Mouse (Mus musculus) megakaryocyte, embryonic 14.5 days (primary cell): ENCODE results near the gene Spsb2. TPM values are rescaled to one million over a fixed set of nuclear protein-coding genes. Genes with fewer than 3 reads are reported as not detected.

ENCODE experiments used
- H3K27me3 ChIP-seq: replicated peaks from 2 replicates; pipeline ENCODE3; 2012; ENCODE audit warnings: inconsistent platforms
- H3K36me3 ChIP-seq: replicated peaks from 2 replicates; pipeline ENCODE3; 2012; ENCODE audit warnings: low read length, inconsistent platforms, mixed read lengths
- H3K4me1 ChIP-seq: 2 replicates; pipeline ENCODE4 v1.6.1; 2012; ENCODE audit warnings: inconsistent platforms
- H3K4me3 ChIP-seq: replicated peaks from 2 replicates; pipeline ENCODE3; 2012; ENCODE audit warnings: moderate library complexity, mild to moderate bottlenecking, inconsistent platforms
- H3K9me3 ChIP-seq: 2 replicates; pipeline ENCODE4 v1.6.1; 2012; ENCODE audit warnings: inconsistent platforms
- FLI1 ChIP-seq: IDR thresholded peaks from 2 replicates; pipeline ENCODE4 v1.6.1; 2012; ENCODE audit warnings: low read length, inconsistent platforms, mixed read lengths
- GATA1 ChIP-seq: IDR thresholded peaks from 3 replicates; pipeline ENCODE4 v1.6.1; 2012; ENCODE audit warnings: mixed read lengths, low read length, inconsistent platforms, borderline replicate concordance
- polyA plus RNA-seq: library from polyadenylated mRNA; stranded (reverse); fragments of >175 nt; gene quantifications from 2 replicates; pipeline ENCODE4 v1.2.3, GENCODE M21; 2012; ENCODE audit warnings: low replicate concordance; ENCODE audit not compliant: insufficient read depth

The Spsb2 gene
- polyA plus RNA-seq, 1 experiment = 52.2 TPM

- peaks cover 47% of the 10 kb centered on the region for H3K36me3 ChIP-seq
- no peak overlapping the region for H3K4me3 ChIP-seq
- peaks cover 27% of the 10 kb centered on the region for H3K27me3 ChIP-seq
- no peaks in the 10 kb centered on the region for H3K9me3 ChIP-seq
- peaks cover 63% of the 10 kb centered on the region for H3K4me1 ChIP-seq
- TF ChIP-seq GATA1 (no peak), FLI1 (no peak)
Measured at GRCm38 (mm10) chr6:124835531-124835930, 27.1 kb downstream of the Spsb2 start.

DNA sequence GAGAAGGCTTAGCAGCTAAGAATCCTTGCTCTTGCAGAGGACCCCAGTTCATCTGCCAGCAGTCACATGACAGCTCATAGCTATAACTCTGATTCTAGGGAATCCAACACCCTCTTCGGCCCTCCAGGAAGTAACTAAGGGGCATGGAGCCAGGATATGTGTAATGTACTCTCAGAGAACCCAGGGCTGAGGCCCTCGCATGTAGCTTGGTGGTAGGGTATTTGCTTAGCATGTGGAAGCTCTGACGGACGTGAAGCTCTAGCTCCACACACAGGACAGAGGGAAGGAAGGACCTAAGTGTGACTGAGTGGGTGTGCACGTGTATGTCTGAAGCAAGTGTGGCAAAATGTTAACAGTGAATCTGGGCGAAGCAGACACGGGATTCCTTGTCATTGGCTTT, 27.9 kb downstream of the Spsb2 start:
- TF ChIP-seq FLI1 = no peak
- TF ChIP-seq GATA1 = no peak
- Histone ChIP-seq H3K4me1 (peaks cover 56% of the 10 kb centered on the region), H3K4me3 (no peak overlapping the region), H3K36me3 (peaks cover 44% of the 10 kb centered on the region), H3K27me3 (peaks cover 29% of the 10 kb centered on the region), H3K9me3 (no peaks in the 10 kb centered on the region)

- H3K4me1 ChIP-seq = peaks cover 41% of the 10 kb centered on the region
- H3K4me3 ChIP-seq = no peak overlapping the region
- peaks cover 11% of the 10 kb centered on the region for H3K36me3 ChIP-seq
- no peak for TF ChIP-seq GATA1
- TF ChIP-seq FLI1 = no peak
- H3K27me3 ChIP-seq = peaks cover 42% of the 10 kb centered on the region
- H3K9me3 ChIP-seq = no peaks in the 10 kb centered on the region
Measured at GRCm38 (mm10) chr6:124839805-124840204, 31.3 kb downstream of the Spsb2 start.

DNA sequence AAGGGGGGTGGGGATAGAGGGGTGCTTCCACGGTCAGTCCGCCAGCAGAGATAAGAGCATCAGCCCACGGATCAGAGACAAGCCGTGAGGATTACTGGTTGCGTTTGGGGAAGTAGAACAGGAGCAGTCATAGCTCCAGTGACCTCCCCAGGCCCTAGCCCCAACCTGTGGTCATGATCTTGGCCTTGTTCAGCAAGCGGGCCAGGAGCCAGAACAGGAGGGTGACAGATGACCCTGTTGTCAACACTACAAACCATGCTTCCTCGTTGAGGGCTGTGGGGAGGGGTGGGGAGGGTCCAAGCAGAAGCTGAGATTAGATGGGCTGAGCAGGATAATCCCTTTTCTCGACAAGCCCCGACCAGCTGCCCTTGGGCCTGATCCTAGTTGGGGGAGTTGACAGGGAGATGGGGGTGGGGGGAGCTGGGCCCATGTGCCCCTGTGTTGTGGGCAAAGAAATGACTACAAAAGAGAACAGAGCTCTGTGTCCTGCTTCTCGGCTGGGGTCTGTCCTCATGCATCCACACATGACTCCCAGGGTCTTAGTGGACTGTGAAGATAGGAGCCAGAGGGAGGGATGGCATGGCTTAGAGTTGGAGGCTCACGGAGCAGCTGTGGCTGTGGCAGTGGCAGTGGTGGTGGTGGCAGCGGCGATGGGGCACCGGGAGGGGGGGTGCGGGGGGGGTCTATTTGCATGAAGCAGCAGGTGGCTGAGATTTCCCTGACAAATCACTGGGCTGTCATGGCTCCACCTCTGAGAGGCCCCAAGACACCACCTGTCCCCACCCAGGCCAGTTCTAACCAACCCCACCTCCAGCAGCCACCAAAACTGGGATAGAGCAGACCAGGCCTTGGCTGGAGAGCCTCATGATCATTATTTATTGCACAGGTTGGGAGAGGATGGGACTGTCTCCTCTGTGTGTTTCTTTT, 32.0 kb downstream of the Spsb2 start, which contains the start of gene Gnb3:
TSS of gene Gnb3 (minus strand) at position 35 of the 927 bp plus-strand sequence.
- Histone ChIP-seq H3K4me3 (no peak within 1 kb of the TSS), H3K4me1 (peaks cover 36% of the 10 kb centered on the region; the same call in 1 of the 2 replicates), H3K27me3 (peaks cover 49% of the 10 kb centered on the region), H3K9me3 (no peaks in the 10 kb centered on the region), H3K36me3 (peaks cover 5% of the 10 kb centered on the region)
- TF ChIP-seq GATA1 (no peak), FLI1 (no peak)

DNA sequence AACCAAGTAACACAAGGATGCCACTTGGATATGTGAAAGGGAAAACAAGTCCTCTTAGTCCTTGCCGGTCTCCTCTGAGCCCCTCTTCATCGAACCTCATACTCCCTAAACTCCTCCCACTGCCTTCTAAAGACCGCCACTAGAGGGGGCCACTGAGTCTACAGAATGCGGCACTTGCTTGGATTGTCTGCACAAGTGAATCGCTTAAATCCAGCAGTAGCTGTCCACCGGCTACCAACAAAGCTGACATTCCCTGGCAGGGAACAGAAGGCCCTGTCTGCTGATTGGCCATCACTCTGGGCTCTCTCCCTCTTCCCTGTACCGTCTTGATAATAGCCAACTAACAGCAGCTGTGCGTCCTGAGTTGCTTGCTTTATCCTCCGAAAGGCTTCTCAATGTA, 38.8 kb downstream of the Spsb2 start:
- no peaks in the 10 kb centered on the region for H3K9me3 ChIP-seq
- H3K4me3 ChIP-seq = peak overlapping the region; percentile 72
- H3K4me1 ChIP-seq = peaks cover 20% of the 10 kb centered on the region
- TF ChIP-seq FLI1 (no peak), GATA1 (no peak)
- H3K27me3 ChIP-seq = peaks cover 56% of the 10 kb centered on the region
- H3K36me3 ChIP-seq = no peaks in the 10 kb centered on the region

- Histone ChIP-seq H3K4me1 (peaks cover 25% of the 10 kb centered on the region), H3K27me3 (peaks cover 64% of the 10 kb centered on the region), H3K9me3 (no peaks in the 10 kb centered on the region), H3K4me3 (no peak overlapping the region), H3K36me3 (no peaks in the 10 kb centered on the region)
- no peak for TF ChIP-seq GATA1
- TF ChIP-seq FLI1 = no peak
Measured at GRCm38 (mm10) chr6:124850535-124850934, 42.1 kb downstream of the Spsb2 start.

- H3K27me3 ChIP-seq = peaks cover 80% of the 10 kb centered on the region
- TF ChIP-seq GATA1 (no peak), FLI1 (no peak)
Measured at GRCm38 (mm10) chr6:124854647-124855046, 46.2 kb downstream of the Spsb2 start.

GRCm38 (mm10) chr6:124856321-124856720, 47.9 kb downstream of the Spsb2 start:
- TF ChIP-seq GATA1 (no peak), FLI1 (no peak)
- Histone ChIP-seq H3K36me3 (no peaks in the 10 kb centered on the region), H3K4me3 (peak overlapping the region; percentile 76), H3K9me3 (no peaks in the 10 kb centered on the region), H3K27me3 (peaks cover 89% of the 10 kb centered on the region), H3K4me1 (peaks cover 34% of the 10 kb centered on the region)

More at GRCm38 (mm10) chr6:124854647-124855046, 46.2 kb downstream of the Spsb2 start:
- Histone ChIP-seq H3K9me3 (no peaks in the 10 kb centered on the region), H3K4me3 (no peak overlapping the region), H3K36me3 (no peaks in the 10 kb centered on the region), H3K4me1 (peaks cover 30% of the 10 kb centered on the region)

- Histone ChIP-seq H3K4me1 (peaks cover 37% of the 10 kb centered on the region), H3K36me3 (no peaks in the 10 kb centered on the region), H3K9me3 (no peaks in the 10 kb centered on the region), H3K4me3 (peak within 1 kb of the TSS; percentile 91), H3K27me3 (peaks cover 91% of the 10 kb centered on the region)
- TF ChIP-seq FLI1 (no peak), GATA1 (no peak)
Measured at GRCm38 (mm10) chr6:124856916-124857839, 48.7 kb downstream of the Spsb2 start, which contains the start of gene P3h3. Gene P3h3 (minus strand): TSS chr6:124857752.
